Mouse (Mus musculus) kidney, postnatal 14 days (tissue): Measurements from ENCODE around the gene Gm8220.
"Not testable (repeated sequence)": the region's sequence is repeated elsewhere in the genome, so short reads cannot be mapped to it uniquely, and the experiment has no call there.

Source experiments
- DNase-seq: peaks from one replicate; pipeline ENCODE4 v3.0.0; 2022; ENCODE audit warnings: mixed read lengths

Gene Gm8220

GRCm38 (mm10) chr14:44285280-44285679 is at the start of gene Gm8220:
Gene Gm8220, plus strand, starts transcription at chr14:44285580.
- not testable (repeated sequence) for DNase-seq

- DNase-seq: no peak
Measured at GRCm38 (mm10) chr14:44248039-44248438, 37.3 kb upstream of the Gm8220 start.

GRCm38 (mm10) chr14:44312049-44312448 is 26.7 kb downstream of the Gm8220 start:
- not testable (repeated sequence) for DNase-seq

GRCm38 (mm10) chr14:44338484-44338883 is 53.1 kb downstream of the Gm8220 start, which contains the start of gene Gm5930:
Gene Gm5930, minus strand, starts transcription at chr14:44338584.
- not testable (repeated sequence) for DNase-seq
